Mouse (Mus musculus): ENCODE data around the gene Gpatch3. TPM values are rescaled to one million over a fixed set of nuclear protein-coding genes. Genes with fewer than 3 reads are reported as not detected.

The Gpatch3 gene
- polyA plus RNA-seq, 1 experiment from 2014 or later, result 7.1 TPM

- no peak for ATAC-seq
- Histone ChIP-seq H3K9me3 (ENCODE audit: control insufficient read depth) (no peaks in the 10 kb centered on the region), H3K27me3 (replicated peaks; ENCODE audit: control insufficient read depth, insufficient read depth, low read length) (no peaks in the 10 kb centered on the region), H3K4me3 (ENCODE audit: low read depth, low read length) (no peak overlapping the region), H3K4me1 (replicated peaks; ENCODE audit: control insufficient read depth, insufficient read depth, low read length) (0 out of 2 replicates have a peak, but pooled peaks cover 2% of the 10 kb centered on the region), H3K4me2 (replicated peaks; ENCODE audit: low read depth) (no peak overlapping the region), H3K9ac (ENCODE audit: low read depth, low read length) (no peak overlapping the region), H3K27ac (ENCODE audit: low read depth, low read length) (no peak overlapping the region), H3K36me3 (ENCODE audit: control insufficient read depth, insufficient read depth) (peaks cover 19% of the 10 kb centered on the region; the same call in 1 of the 2 replicates)
- no peak for TF ChIP-seq CTCF (IDR thresholded peaks at IDR 0.05; ENCODE audit: low read depth)
- WGBS, result 90% methylated on average over 5 of the region's 5 CpGs
Measured at GRCm38 (mm10) chr4:133603056-133603455, 28.5 kb downstream of the Gpatch3 start.

- TF ChIP-seq CTCF (IDR thresholded peaks at IDR 0.05; ENCODE audit: low read depth), result no peak
- Histone ChIP-seq H3K9ac (ENCODE audit: low read depth, low read length) (no peak overlapping the region), H3K4me2 (replicated peaks; ENCODE audit: low read depth) (no peak overlapping the region), H3K36me3 (ENCODE audit: control insufficient read depth, insufficient read depth) (peaks cover 21% of the 10 kb centered on the region; the same call in 1 of the 2 replicates), H3K4me1 (replicated peaks; ENCODE audit: control insufficient read depth, insufficient read depth, low read length) (0 out of 2 replicates have a peak, but pooled peaks cover 1% of the 10 kb centered on the region), H3K27me3 (replicated peaks; ENCODE audit: control insufficient read depth, insufficient read depth, low read length) (no peaks in the 10 kb centered on the region), H3K27ac (ENCODE audit: low read depth, low read length) (no peak overlapping the region), H3K9me3 (ENCODE audit: control insufficient read depth) (no peaks in the 10 kb centered on the region), H3K4me3 (ENCODE audit: low read depth, low read length) (no peak overlapping the region)
- 87% methylated on average over 7 of the region's 7 CpGs for WGBS
- ATAC-seq, result no peak
Measured at GRCm38 (mm10) chr4:133604175-133604574, 29.6 kb downstream of the Gpatch3 start.

GRCm38 (mm10) chr4:133604856-133605255, 30.3 kb downstream of the Gpatch3 start:
- Histone ChIP-seq H3K9me3 (ENCODE audit: control insufficient read depth) (no peaks in the 10 kb centered on the region), H3K4me1 (replicated peaks; ENCODE audit: control insufficient read depth, insufficient read depth, low read length) (no peaks in the 10 kb centered on the region), H3K9ac (ENCODE audit: low read depth, low read length) (no peak overlapping the region), H3K27ac (ENCODE audit: low read depth, low read length) (no peak overlapping the region), H3K4me2 (replicated peaks; ENCODE audit: low read depth) (no peak overlapping the region), H3K36me3 (ENCODE audit: control insufficient read depth, insufficient read depth) (peaks cover 26% of the 10 kb centered on the region; the same call in 1 of the 2 replicates), H3K27me3 (replicated peaks; ENCODE audit: control insufficient read depth, insufficient read depth, low read length) (no peaks in the 10 kb centered on the region), H3K4me3 (ENCODE audit: low read depth, low read length) (no peak overlapping the region)
- no peak for TF ChIP-seq CTCF (IDR thresholded peaks at IDR 0.05; ENCODE audit: low read depth)
- no peak for ATAC-seq
- WGBS, result 78% methylated on average over 6 of the region's 6 CpGs

- Histone ChIP-seq H3K4me2 (replicated peaks; ENCODE audit: low read depth) (no peak overlapping the region), H3K9ac (ENCODE audit: low read depth, low read length) (no peak overlapping the region)
Measured at GRCm38 (mm10) chr4:133605330-133605729, 30.8 kb downstream of the Gpatch3 start.

GRCm38 (mm10) chr4:133607284-133607683, 32.7 kb downstream of the Gpatch3 start:
- H3K4me3 ChIP-seq (ENCODE audit: low read depth, low read length), result no peak overlapping the region
- H3K4me1 ChIP-seq (replicated peaks; ENCODE audit: control insufficient read depth, insufficient read depth, low read length), result no peaks in the 10 kb centered on the region
- H3K9me3 ChIP-seq (ENCODE audit: control insufficient read depth), result no peaks in the 10 kb centered on the region
- peak; percentile 61 for ATAC-seq
- peaks cover 34% of the 10 kb centered on the region; the same call in 1 of the 2 replicates for H3K36me3 ChIP-seq (ENCODE audit: control insufficient read depth, insufficient read depth)
- WGBS, result 49% methylated on average over 10 of the region's 10 CpGs
- peak overlapping the region; percentile 22; the same call in 1 of the 2 replicates for H3K9ac ChIP-seq (ENCODE audit: low read depth, low read length)
- H3K27me3 ChIP-seq (replicated peaks; ENCODE audit: control insufficient read depth, insufficient read depth, low read length), result no peaks in the 10 kb centered on the region
- TF ChIP-seq CTCF (IDR thresholded peaks at IDR 0.05; ENCODE audit: low read depth), result no peak
- no peak overlapping the region for H3K4me2 ChIP-seq (replicated peaks; ENCODE audit: low read depth)
- no peak overlapping the region for H3K27ac ChIP-seq (ENCODE audit: low read depth, low read length)

More at GRCm38 (mm10) chr4:133605330-133605729, 30.8 kb downstream of the Gpatch3 start:
- no peak for ATAC-seq
- H3K4me3 ChIP-seq (ENCODE audit: low read depth, low read length), result no peak overlapping the region
- no peaks in the 10 kb centered on the region for H3K4me1 ChIP-seq (replicated peaks; ENCODE audit: control insufficient read depth, insufficient read depth, low read length)
- TF ChIP-seq CTCF (IDR thresholded peaks at IDR 0.05; ENCODE audit: low read depth), result no peak
- H3K27ac ChIP-seq (ENCODE audit: low read depth, low read length), result no peak overlapping the region
- 59% methylated on average over 9 of the region's 9 CpGs for WGBS
- no peaks in the 10 kb centered on the region for H3K27me3 ChIP-seq (replicated peaks; ENCODE audit: control insufficient read depth, insufficient read depth, low read length)
- H3K36me3 ChIP-seq (ENCODE audit: control insufficient read depth, insufficient read depth), result peaks cover 27% of the 10 kb centered on the region; the same call in 1 of the 2 replicates
- no peaks in the 10 kb centered on the region for H3K9me3 ChIP-seq (ENCODE audit: control insufficient read depth)

GRCm38 (mm10) chr4:133609719-133610118, 35.2 kb downstream of the Gpatch3 start:
- no peaks in the 10 kb centered on the region for H3K4me1 ChIP-seq (replicated peaks; ENCODE audit: control insufficient read depth, insufficient read depth, low read length)
- WGBS, result 12% methylated on average over 6 of the region's 6 CpGs
- no peak overlapping the region for H3K4me3 ChIP-seq (ENCODE audit: low read depth, low read length)
- no peaks in the 10 kb centered on the region for H3K9me3 ChIP-seq (ENCODE audit: control insufficient read depth)
- peaks cover 45% of the 10 kb centered on the region; the same call in 1 of the 2 replicates for H3K36me3 ChIP-seq (ENCODE audit: control insufficient read depth, insufficient read depth)
- TF ChIP-seq CTCF (IDR thresholded peaks at IDR 0.05; ENCODE audit: low read depth), result peak; percentile 95
- no peak overlapping the region for H3K4me2 ChIP-seq (replicated peaks; ENCODE audit: low read depth)
- no peak overlapping the region for H3K9ac ChIP-seq (ENCODE audit: low read depth, low read length)
- H3K27me3 ChIP-seq (replicated peaks; ENCODE audit: control insufficient read depth, insufficient read depth, low read length), result no peaks in the 10 kb centered on the region
- ATAC-seq, result 0 out of 2 replicates have a peak, but pooled peaks have one; percentile 39
- no peak overlapping the region for H3K27ac ChIP-seq (ENCODE audit: low read depth, low read length)
